Mouse (Mus musculus): ENCODE results near the gene Gpr87. TPM values are rescaled to one million over a fixed set of nuclear protein-coding genes. Genes with fewer than 3 reads are reported as not detected.

Gene Gpr87
- total RNA-seq (2014; fragmentation: Nextera tagmentation) (not detected in 2 replicates), total RNA-seq (2017) (0.33 TPM in 1 of 2 replicates, not detected in the other), polyA plus RNA-seq (2012) (not detected in 2 replicates)

- Histone ChIP-seq H3K36me3 (replicated peaks) (no peaks in the 10 kb centered on the region), H3K4me3 (ENCODE audit: low read depth, low read length) (no peak within 1 kb of the TSS), H3K4me1 (ENCODE audit: insufficient read depth, low read depth, low read length) (no peaks in the 10 kb centered on the region), H3K9me3 (replicated peaks) (no peaks in the 10 kb centered on the region), H3K27me3 (ENCODE audit: insufficient read depth, low read length) (0 out of 2 replicates have a peak, but pooled peaks cover 3% of the 10 kb centered on the region)
- no peak for DNase-seq (ENCODE audit: low spot score)
- ATAC-seq (ENCODE audit: extremely low read depth, insufficient number of reproducible peaks, low FRiP score, poor library complexity, severe bottlenecking): no peak
- TF ChIP-seq GATA1 (IDR thresholded peaks at IDR 0.05; ENCODE audit: borderline replicate concordance, low read length): no peak
- TF ChIP-seq POLR2AphosphoS5 (IDR thresholded peaks at IDR 0.05; ENCODE audit: insufficient replicate concordance, low read depth, low read length): no peak
- no peak for TF ChIP-seq GATA2 (IDR thresholded peaks at IDR 0.05; ENCODE audit: borderline replicate concordance, low read depth, low read length)
- TF ChIP-seq TAL1 (conservative IDR thresholded peaks at IDR 0.05; ENCODE audit: low read depth, low read length): no peak
- TF ChIP-seq CTCF (IDR thresholded peaks at IDR 0.05; ENCODE audit: low read depth, low read length): no peak
These were observed at the start of gene Gpr87 for GRCm38 (mm10) chr3:59194938-59195337. Gpr87 (minus strand) TSS chr3:59195104.

- TF ChIP-seq GATA1 (IDR thresholded peaks at IDR 0.05; ENCODE audit: borderline replicate concordance, low read length): no peak
- TF ChIP-seq GATA2 (IDR thresholded peaks at IDR 0.05; ENCODE audit: borderline replicate concordance, low read depth, low read length): no peak
- no peak for TF ChIP-seq POLR2AphosphoS5 (IDR thresholded peaks at IDR 0.05; ENCODE audit: insufficient replicate concordance, low read depth, low read length)
- TF ChIP-seq CTCF (IDR thresholded peaks at IDR 0.05; ENCODE audit: low read depth, low read length): no peak
- TF ChIP-seq TAL1 (conservative IDR thresholded peaks at IDR 0.05; ENCODE audit: low read depth, low read length): no peak
- H3K9me3 ChIP-seq (replicated peaks): no peaks in the 10 kb centered on the region
- H3K4me3 ChIP-seq (ENCODE audit: low read depth, low read length): no peak overlapping the region
- no peaks in the 10 kb centered on the region for H3K27me3 ChIP-seq (ENCODE audit: insufficient read depth, low read length)
- DNase-seq (ENCODE audit: low spot score) (no peak), ATAC-seq (ENCODE audit: extremely low read depth, insufficient number of reproducible peaks, low FRiP score, poor library complexity, severe bottlenecking) (no peak)
- H3K36me3 ChIP-seq (replicated peaks): no peaks in the 10 kb centered on the region
- no peaks in the 10 kb centered on the region for H3K4me1 ChIP-seq (ENCODE audit: insufficient read depth, low read depth, low read length)
These were observed 48.5 kb upstream of the Gpr87 start for GRCm38 (mm10) chr3:59243384-59243783.

- H3K36me3 ChIP-seq (replicated peaks): no peaks in the 10 kb centered on the region
- H3K4me3 ChIP-seq (ENCODE audit: low read depth, low read length): no peak overlapping the region
- no peaks in the 10 kb centered on the region for H3K9me3 ChIP-seq (replicated peaks)
- H3K27me3 ChIP-seq (ENCODE audit: insufficient read depth, low read length): no peaks in the 10 kb centered on the region
- no peak for TF ChIP-seq CTCF (IDR thresholded peaks at IDR 0.05; ENCODE audit: low read depth, low read length)
- TF ChIP-seq POLR2AphosphoS5 (IDR thresholded peaks at IDR 0.05; ENCODE audit: insufficient replicate concordance, low read depth, low read length): no peak
- TF ChIP-seq GATA1 (IDR thresholded peaks at IDR 0.05; ENCODE audit: borderline replicate concordance, low read length): no peak
- TF ChIP-seq TAL1 (conservative IDR thresholded peaks at IDR 0.05; ENCODE audit: low read depth, low read length): no peak
- TF ChIP-seq GATA2 (IDR thresholded peaks at IDR 0.05; ENCODE audit: borderline replicate concordance, low read depth, low read length): no peak
- ATAC-seq (ENCODE audit: extremely low read depth, insufficient number of reproducible peaks, low FRiP score, poor library complexity, severe bottlenecking) (no peak), DNase-seq (ENCODE audit: low spot score) (no peak)
- H3K4me1 ChIP-seq (ENCODE audit: insufficient read depth, low read depth, low read length): no peaks in the 10 kb centered on the region
These were observed 40.0 kb upstream of the Gpr87 start for GRCm38 (mm10) chr3:59234878-59235277.

GRCm38 (mm10) chr3:59230912-59231311, 36.0 kb upstream of the Gpr87 start:
- no peak overlapping the region for H3K4me3 ChIP-seq (ENCODE audit: low read depth, low read length)
- no peaks in the 10 kb centered on the region for H3K9me3 ChIP-seq (replicated peaks)
- no peaks in the 10 kb centered on the region for H3K27me3 ChIP-seq (ENCODE audit: insufficient read depth, low read length)
- no peak for ATAC-seq (ENCODE audit: extremely low read depth, insufficient number of reproducible peaks, low FRiP score, poor library complexity, severe bottlenecking)
- no peaks in the 10 kb centered on the region for H3K4me1 ChIP-seq (ENCODE audit: insufficient read depth, low read depth, low read length)
- H3K36me3 ChIP-seq (replicated peaks): no peaks in the 10 kb centered on the region
- no peak for DNase-seq (ENCODE audit: low spot score)
- TF ChIP-seq POLR2AphosphoS5 (IDR thresholded peaks at IDR 0.05; ENCODE audit: insufficient replicate concordance, low read depth, low read length): no peak
- no peak for TF ChIP-seq TAL1 (conservative IDR thresholded peaks at IDR 0.05; ENCODE audit: low read depth, low read length)
- TF ChIP-seq GATA2 (IDR thresholded peaks at IDR 0.05; ENCODE audit: borderline replicate concordance, low read depth, low read length): no peak
- TF ChIP-seq CTCF (IDR thresholded peaks at IDR 0.05; ENCODE audit: low read depth, low read length): no peak
- TF ChIP-seq GATA1 (IDR thresholded peaks at IDR 0.05; ENCODE audit: borderline replicate concordance, low read length): no peak

GRCm38 (mm10) chr3:59228730-59229551, 34.0 kb upstream of the Gpr87 start:
- no peak for ATAC-seq (ENCODE audit: extremely low read depth, insufficient number of reproducible peaks, low FRiP score, poor library complexity, severe bottlenecking)

GRCm38 (mm10) chr3:59227696-59228095, 32.8 kb upstream of the Gpr87 start:
- no peaks in the 10 kb centered on the region for H3K9me3 ChIP-seq (replicated peaks)
- DNase-seq (ENCODE audit: low spot score): no peak
- ATAC-seq (ENCODE audit: extremely low read depth, insufficient number of reproducible peaks, low FRiP score, poor library complexity, severe bottlenecking): no peak
- H3K4me1 ChIP-seq (ENCODE audit: insufficient read depth, low read depth, low read length): no peaks in the 10 kb centered on the region
- no peak overlapping the region for H3K4me3 ChIP-seq (ENCODE audit: low read depth, low read length)
- no peak for TF ChIP-seq GATA2 (IDR thresholded peaks at IDR 0.05; ENCODE audit: borderline replicate concordance, low read depth, low read length)
- TF ChIP-seq TAL1 (conservative IDR thresholded peaks at IDR 0.05; ENCODE audit: low read depth, low read length): no peak
- no peak for TF ChIP-seq POLR2AphosphoS5 (IDR thresholded peaks at IDR 0.05; ENCODE audit: insufficient replicate concordance, low read depth, low read length)
- TF ChIP-seq CTCF (IDR thresholded peaks at IDR 0.05; ENCODE audit: low read depth, low read length): no peak
- TF ChIP-seq GATA1 (IDR thresholded peaks at IDR 0.05; ENCODE audit: borderline replicate concordance, low read length): no peak
- H3K36me3 ChIP-seq (replicated peaks): no peaks in the 10 kb centered on the region
- H3K27me3 ChIP-seq (ENCODE audit: insufficient read depth, low read length): no peaks in the 10 kb centered on the region

More at GRCm38 (mm10) chr3:59228730-59229551, 34.0 kb upstream of the Gpr87 start:
- Histone ChIP-seq H3K4me3 (ENCODE audit: low read depth, low read length) (no peak overlapping the region), H3K9me3 (replicated peaks) (no peaks in the 10 kb centered on the region), H3K4me1 (ENCODE audit: insufficient read depth, low read depth, low read length) (no peaks in the 10 kb centered on the region), H3K27me3 (ENCODE audit: insufficient read depth, low read length) (no peaks in the 10 kb centered on the region), H3K36me3 (replicated peaks) (no peaks in the 10 kb centered on the region)
- no peak for DNase-seq (ENCODE audit: low spot score)
- TF ChIP-seq CTCF (IDR thresholded peaks at IDR 0.05; ENCODE audit: low read depth, low read length) (no peak), GATA2 (IDR thresholded peaks at IDR 0.05; ENCODE audit: borderline replicate concordance, low read depth, low read length) (no peak), GATA1 (IDR thresholded peaks at IDR 0.05; ENCODE audit: borderline replicate concordance, low read length) (no peak), TAL1 (conservative IDR thresholded peaks at IDR 0.05; ENCODE audit: low read depth, low read length) (no peak), POLR2AphosphoS5 (IDR thresholded peaks at IDR 0.05; ENCODE audit: insufficient replicate concordance, low read depth, low read length) (no peak)

All from G1E (cell line).